Mouse (Mus musculus): ENCODE measurements around the gene Brsk1.

GRCm38 (mm10) chr7:4653351-4653750, 37.1 kb upstream of the Brsk1 start:
- TF ChIP-seq POLR2A (IDR thresholded peaks at IDR 0.05; ENCODE audit: control insufficient read depth, low read depth, low read length): no peak
- no peak for TF ChIP-seq CTCF (IDR thresholded peaks at IDR 0.05; ENCODE audit: control insufficient read depth, insufficient read depth, insufficient replicate concordance, low read depth, low read length)
